Mouse (Mus musculus) frontal cortex, postnatal 10 days (tissue): ENCODE measurements around the gene Cluap1.
A peak's percentile ranks its signal among the peaks of the same experiment; 100 is the strongest.

ENCODE experiments used
- DNase-seq, 2 experiments: peaks; one replicate each; pipeline ENCODE4 v3.0.0; 2022; ENCODE audit warnings: low spot score in 2 of 2, mixed read lengths in 1 of 2

Gene Cluap1

DNA sequence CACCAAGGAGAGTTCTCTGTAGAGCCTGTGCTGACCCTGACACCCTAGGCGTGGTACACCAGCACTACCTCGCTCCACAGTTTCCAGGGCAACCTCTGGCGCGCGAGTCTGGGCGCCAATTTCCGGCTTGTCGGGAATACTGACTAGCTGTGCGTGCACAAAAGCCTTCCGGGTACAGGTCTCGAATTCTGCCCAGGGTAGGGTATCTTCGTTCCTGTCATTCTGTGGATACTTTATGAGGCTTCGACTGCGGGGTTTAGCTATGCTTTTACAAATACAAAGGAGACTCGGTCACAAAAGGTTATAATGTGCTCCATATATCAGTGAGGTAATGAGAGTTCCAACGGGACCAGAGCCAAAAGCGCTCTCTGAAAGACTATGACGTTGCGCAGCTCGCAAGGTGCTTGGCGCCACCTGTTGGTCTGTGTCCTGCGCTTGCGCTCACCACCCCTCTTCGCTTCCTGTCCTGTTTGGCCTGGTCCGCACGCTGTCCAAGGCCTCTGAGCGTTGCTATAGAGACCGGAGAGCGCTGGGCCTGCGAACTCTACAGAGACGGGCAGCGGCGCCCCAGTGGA is at the start of gene Cluap1, which contains the start of gene 1700037C18Rik:
TSS of gene Cluap1 (plus strand) at position 265 of the 575 bp plus-strand sequence.
TSS of gene 1700037C18Rik (minus strand) at position 153 of the 575 bp plus-strand sequence.
- DNase-seq: peak; percentile 89 to 91

GRCm38 (mm10) chr16:3859254-3859653 is 49.3 kb upstream of the Cluap1 start:
- DNase-seq: no peak

GRCm38 (mm10) chr16:3871815-3872214 is 36.8 kb upstream of the Cluap1 start:
- no peak for DNase-seq

DNA sequence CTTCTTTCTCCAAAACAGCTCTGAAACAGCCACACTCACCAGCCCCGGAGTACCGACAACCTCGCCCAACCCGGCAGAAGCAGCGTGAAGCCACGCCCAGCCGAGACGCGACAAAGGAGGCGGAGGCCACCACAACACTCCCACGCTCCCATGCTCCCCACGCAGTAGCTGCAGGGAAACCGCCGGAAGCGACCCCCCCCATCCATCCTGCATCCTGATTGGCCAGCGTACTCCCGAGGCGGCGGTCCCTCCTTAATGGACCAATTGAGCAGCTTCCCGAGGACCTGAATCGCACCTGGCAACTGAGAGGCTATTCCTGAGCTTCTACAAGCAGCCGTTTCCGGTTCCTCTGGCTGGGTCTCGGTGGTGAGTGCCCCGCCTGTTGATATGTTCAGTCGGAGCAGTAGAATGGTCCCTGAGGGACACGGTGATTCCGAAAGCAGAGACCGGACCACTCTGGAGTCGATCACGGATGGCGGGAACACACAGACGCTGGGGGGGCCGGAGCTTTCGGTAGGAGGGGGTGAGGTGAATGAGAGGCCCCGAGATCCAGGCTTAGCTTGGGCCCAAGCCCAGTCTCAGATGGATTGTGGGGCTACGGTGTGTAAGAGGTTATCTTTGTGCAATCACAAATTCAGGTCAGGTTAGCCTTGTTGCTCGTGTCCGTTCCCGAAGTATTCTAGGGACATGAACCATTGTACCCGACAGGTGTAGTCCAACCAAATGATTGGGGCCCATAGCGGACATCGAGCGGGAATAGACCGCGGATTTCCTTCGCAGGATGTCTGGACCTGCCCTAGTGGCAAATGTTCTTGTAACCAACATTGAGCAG is 36.2 kb upstream of the Cluap1 start, which contains the start of gene Naa60:
TSS of gene Naa60 (plus strand) at position 160 of the 832 bp plus-strand sequence.
- DNase-seq: peak; percentile 88 to 90

GRCm38 (mm10) chr16:3876346-3876745 is 32.3 kb upstream of the Cluap1 start:
- no peak for DNase-seq

- peak; percentile 85 to 93 for DNase-seq
Measured at GRCm38 (mm10) chr16:3884201-3885064, 24.2 kb upstream of the Cluap1 start, which contains the start of the genes Zfp597 and Gm20695. TSS of gene Zfp597 (minus strand) at chr16:3884561. TSS of gene Gm20695 (plus strand) at chr16:3884648.

DNA sequence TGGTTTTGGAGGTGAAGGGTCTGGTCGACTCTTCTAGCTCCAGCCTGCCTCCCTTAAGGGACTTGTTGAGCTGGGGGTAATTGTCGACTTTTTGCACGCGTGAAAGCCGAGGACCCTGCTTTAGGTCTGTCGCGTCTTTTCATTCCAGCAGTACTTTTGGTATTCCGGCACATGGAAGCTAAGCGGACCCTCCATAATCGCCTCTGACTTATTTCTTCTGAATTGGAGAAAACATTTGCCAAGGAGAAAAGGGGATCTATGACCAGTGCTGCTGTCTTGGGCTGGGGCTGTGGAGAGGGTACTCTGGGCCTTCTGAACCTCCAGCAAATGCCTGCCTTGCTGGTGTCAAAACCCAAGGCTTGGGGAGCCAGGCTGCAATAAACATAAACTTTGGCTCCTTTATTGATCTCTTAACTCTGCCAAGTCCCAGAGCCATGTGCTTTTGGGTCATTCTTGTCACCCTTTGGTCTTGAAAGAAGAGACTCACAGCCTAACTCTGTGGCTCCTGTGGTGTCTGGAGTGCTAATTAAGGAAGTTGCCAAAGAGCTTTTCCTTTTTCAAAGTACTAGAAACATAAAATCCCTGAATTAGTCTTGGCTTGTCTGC is 23.4 kb upstream of the Cluap1 start:
- no peak for DNase-seq

GRCm38 (mm10) chr16:3891621-3892295 is 16.8 kb upstream of the Cluap1 start:
- DNase-seq: no peak

GRCm38 (mm10) chr16:3893739-3894138 is 14.9 kb upstream of the Cluap1 start:
- no peak for DNase-seq

- DNase-seq: no peak
Measured at GRCm38 (mm10) chr16:3895173-3895792, 13.3 kb upstream of the Cluap1 start.

- no peak for DNase-seq
Measured at GRCm38 (mm10) chr16:3896046-3896445, 12.6 kb upstream of the Cluap1 start.

DNA sequence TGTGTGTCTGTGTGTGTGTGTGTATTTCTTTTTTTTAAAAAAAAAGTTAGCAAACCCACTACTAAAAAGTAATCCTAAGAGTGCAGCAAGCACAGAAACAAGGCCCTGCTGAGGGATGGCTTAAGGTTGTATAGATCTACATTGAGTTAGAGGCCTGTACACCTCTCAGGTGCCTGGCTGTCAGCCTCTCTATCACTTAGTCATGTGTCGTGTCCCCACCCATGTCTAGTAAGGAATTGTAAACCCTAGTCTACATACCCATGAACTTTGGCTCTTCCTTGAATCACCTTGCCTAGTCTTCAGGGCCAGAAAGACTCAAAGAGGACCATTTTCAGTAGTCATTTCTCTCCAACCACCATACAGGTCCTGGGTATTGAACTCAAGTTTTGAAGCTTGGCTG is 12.0 kb upstream of the Cluap1 start:
- DNase-seq: no peak

DNA sequence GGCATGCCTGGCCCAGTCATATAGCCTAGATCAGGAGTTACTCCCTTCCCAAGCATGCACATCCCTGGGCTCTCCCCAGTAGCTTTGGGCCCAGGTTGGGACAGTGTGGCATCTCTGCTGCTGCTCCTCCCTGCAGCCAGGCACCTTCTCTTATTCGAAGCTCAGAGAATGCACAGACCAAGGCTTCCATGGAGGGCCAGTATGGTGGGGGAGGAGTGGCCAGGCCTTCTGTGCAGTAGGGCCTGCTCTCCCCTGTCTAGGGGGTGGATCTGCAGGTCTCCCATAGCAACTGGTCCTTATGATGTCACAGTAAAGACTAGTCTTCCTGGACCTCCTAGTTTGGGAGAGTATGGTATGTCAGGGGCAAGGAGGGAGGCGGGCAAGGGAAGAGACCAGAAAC is 1.1 kb upstream of the Cluap1 start:
- DNase-seq: no peak

GRCm38 (mm10) chr16:3909118-3909517 is 517 bp downstream of the Cluap1 start:
- DNase-seq: no peak

DNA sequence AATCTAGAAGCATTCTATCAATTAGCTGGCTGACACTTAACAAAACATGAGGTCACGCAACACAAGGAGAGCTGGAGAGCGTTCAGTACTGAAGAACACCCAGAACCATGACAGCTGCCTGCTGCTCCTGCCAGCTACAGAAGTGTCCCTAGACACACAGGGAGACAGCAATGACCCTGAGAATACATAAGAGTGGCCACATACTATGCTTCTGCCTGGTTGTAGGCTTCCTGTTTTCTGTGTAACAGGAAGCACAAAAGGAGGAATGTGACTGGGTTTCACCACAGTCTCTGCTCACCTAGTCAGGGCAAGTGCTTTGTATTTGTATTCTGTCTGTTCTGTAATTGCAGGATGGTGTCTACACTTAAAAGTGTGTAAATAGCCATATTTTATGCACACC is 12.2 kb downstream of the Cluap1 start:
- no peak for DNase-seq

DNA sequence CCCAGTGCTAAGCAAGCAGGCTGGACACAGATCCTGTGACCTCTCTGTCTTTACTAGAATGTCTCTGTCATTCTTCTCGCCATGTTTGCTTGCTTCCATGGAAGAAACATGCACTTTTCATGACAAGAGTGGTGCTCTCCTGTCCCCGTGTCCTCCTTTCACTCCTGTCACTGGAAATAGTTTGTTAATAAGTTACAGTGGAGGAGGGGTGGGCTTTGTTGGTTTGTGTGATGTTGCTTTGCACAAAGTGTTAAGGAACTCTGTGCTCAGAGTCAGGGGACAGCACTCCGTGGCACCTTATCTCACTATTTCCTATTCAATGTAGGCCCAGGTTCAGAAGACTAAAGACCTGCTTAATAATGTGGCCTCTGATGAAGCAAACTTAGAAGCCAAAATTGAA is 14.9 kb downstream of the Cluap1 start:
- no peak for DNase-seq

DNA sequence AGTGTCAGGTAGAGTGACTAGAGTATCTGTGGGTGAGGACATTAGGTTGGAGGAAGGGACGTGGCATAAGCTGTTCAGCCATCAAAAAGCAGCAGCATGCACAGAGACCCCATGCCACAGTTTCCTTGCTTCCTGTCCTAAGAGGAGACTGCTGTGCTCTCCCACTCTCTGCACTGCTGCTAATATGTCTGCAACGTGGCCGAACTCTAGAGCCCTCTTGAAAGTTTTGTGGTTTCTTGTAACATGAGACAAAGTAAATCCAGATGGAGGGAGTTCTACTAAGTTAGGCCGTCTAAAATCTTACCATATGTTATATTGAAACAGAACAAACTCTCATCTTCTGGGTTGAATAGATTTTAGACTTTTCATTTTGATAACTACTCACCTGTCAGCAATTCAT is 15.4 kb downstream of the Cluap1 start:
- DNase-seq: no peak

- no peak for DNase-seq
Measured at GRCm38 (mm10) chr16:3928582-3928981, 20.0 kb downstream of the Cluap1 start.

- no peak for DNase-seq
Measured at GRCm38 (mm10) chr16:3929151-3929550, 20.6 kb downstream of the Cluap1 start.

GRCm38 (mm10) chr16:3933536-3933935 is 24.9 kb downstream of the Cluap1 start:
- DNase-seq: no peak

GRCm38 (mm10) chr16:3934091-3934490 is 25.5 kb downstream of the Cluap1 start:
- no peak for DNase-seq
